Mouse (Mus musculus) heart, adult 2 months (tissue): ENCODE data around the gene Trim41.

ENCODE experiments used
- CTCF ChIP-seq: fragments of 200-600 bp; IDR thresholded peaks from 2 replicates; pipeline ENCODE4 v1.8.1; 2022; ENCODE audit warnings: antibody characterized with exemption, mild to moderate bottlenecking, moderate library complexity
- EP300 ChIP-seq: fragments of 200-500 bp; IDR thresholded peaks from 2 replicates; pipeline ENCODE4 v1.6.1; 2011; ENCODE audit warnings: low read depth, low read length, control low read depth; ENCODE audit not compliant: insufficient read depth

DNA sequence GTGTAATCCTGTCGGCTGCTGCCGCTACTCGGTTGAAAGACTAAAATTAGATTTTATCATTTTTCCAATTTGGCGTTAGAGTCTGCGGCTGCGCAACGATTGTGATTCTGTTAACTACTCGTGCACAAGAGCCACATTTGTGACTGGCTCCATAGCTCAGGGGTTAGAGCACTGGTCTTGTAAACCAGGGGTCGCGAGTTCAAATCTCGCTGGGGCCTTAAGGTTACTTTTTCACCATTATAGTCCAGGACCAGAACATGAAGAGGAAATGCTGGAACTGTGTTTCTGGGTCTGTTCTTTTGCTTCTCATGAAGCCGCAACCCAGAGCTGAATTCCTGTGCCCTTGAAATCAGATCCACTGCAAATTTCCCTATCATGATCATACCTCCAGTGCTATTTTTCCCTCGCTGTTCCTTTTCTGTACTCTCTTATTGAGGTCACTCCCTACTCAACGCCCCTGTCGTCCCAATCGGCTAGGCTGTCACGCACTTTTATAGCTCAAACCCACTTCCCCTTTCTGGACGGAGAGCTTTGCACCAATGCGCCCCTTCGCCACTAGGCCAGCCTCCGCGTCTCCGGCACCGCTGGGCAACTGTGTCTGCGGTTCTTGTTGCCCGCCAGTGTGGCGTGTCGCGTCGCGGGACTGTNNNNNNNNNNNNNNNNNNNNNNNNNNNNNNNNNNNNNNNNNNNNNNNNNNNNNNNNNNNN lies 36.5 kb upstream of the Trim41 start:
- TF ChIP-seq CTCF = peak; percentile 51
- TF ChIP-seq EP300 = peak; percentile 87
